Mouse (Mus musculus) neural tube, embryonic 15.5 days (tissue): ENCODE measurements around the gene Islr. TPM values are rescaled to one million over a fixed set of nuclear protein-coding genes. Genes with fewer than 3 reads are reported as not detected.
"Not testable (repeated sequence)": the region's sequence is repeated elsewhere in the genome, so short reads cannot be mapped to it uniquely, and the experiment has no call there.

Source experiments
- ATAC-seq: fragments of 200-750 bp; cut with Nextera tagmentation; 2 replicates; pipeline ENCODE4 v1.8.0; 2017; ENCODE audit warnings: mild to moderate bottlenecking, moderate TSS enrichment, moderate library complexity; ENCODE audit not compliant: low FRiP score
- H3K27ac ChIP-seq: fragments of 300-500 bp; sonication (generic); replicated peaks from 2 replicates; pipeline ENCODE4 v1.5.1; 2015; ENCODE audit warnings: mild to moderate bottlenecking, inconsistent platforms
- H3K27me3 ChIP-seq: fragments of 300-500 bp; sonication (generic); replicated peaks from 2 replicates; pipeline ENCODE4 v1.6.1; 2015; ENCODE audit warnings: inconsistent platforms
- H3K36me3 ChIP-seq: fragments of 300-500 bp; sonication (generic); 2 replicates; pipeline ENCODE4 v1.6.1; 2015; ENCODE audit warnings: inconsistent platforms
- H3K4me1 ChIP-seq: fragments of 300-500 bp; sonication (generic); 2 replicates; pipeline ENCODE4 v1.6.1; 2015; ENCODE audit warnings: inconsistent platforms
- H3K4me2 ChIP-seq: fragments of 300-500 bp; sonication (generic); 2 replicates; pipeline ENCODE4 v1.6.1; 2015; ENCODE audit warnings: inconsistent platforms, mild to moderate bottlenecking, moderate library complexity
- H3K4me3 ChIP-seq: fragments of 300-500 bp; sonication (generic); replicated peaks from 2 replicates; pipeline ENCODE4 v1.5.1; 2015; ENCODE audit warnings: mild to moderate bottlenecking, inconsistent platforms
- H3K9ac ChIP-seq: fragments of 300-500 bp; sonication (generic); replicated peaks from 2 replicates; pipeline ENCODE4 v1.6.1; 2015; ENCODE audit warnings: mild to moderate bottlenecking, inconsistent platforms
- H3K9me3 ChIP-seq: fragments of 300-500 bp; sonication (generic); replicated peaks from 2 replicates; pipeline ENCODE4 v1.6.1; 2016; ENCODE audit warnings: inconsistent platforms
- WGBS: fragments of 180-500 bp; shearing (Covaris S2); methylation state at CpG from one replicate; pipeline ENCODE4 v1.1.7; 2015; ENCODE audit warnings: mixed read lengths; 5-methylcytosine and 5-hydroxymethylcytosine counted together
- polyA plus RNA-seq: library from polyadenylated mRNA; unstranded; fragments of >200 nt; fragmentation: Nextera tagmentation; extraction: Ambion mirVana; gene quantifications from 2 replicates; pipeline ENCODE4 v1.2.1, GENCODE M21; 2015

Islr gene
- 52.3 and 54.2 TPM in 2 replicates for polyA plus RNA-seq

- ATAC-seq: peak; percentile 64; the same call in 1 of the 2 replicates
- Histone ChIP-seq H3K4me1 (peaks cover 51% of the 10 kb centered on the region), H3K27me3 (peaks cover 62% of the 10 kb centered on the region), H3K4me3 (peak within 1 kb of the TSS; percentile 32), H3K27ac (peak within 1 kb of the TSS; percentile 65), H3K36me3 (no peaks in the 10 kb centered on the region), H3K9ac (peak within 1 kb of the TSS; percentile 28; the same call in 1 of the 2 replicates), H3K9me3 (no peaks in the 10 kb centered on the region), H3K4me2 (peak within 1 kb of the TSS; percentile 59)
- WGBS: 1% methylated on average over 42 of the region's 42 CpGs
Observed at GRCm38 (mm10) chr9:58203516-58204447, at the start of gene Islr, which contains the start of gene Islr2. Gene Islr, minus strand, starts transcription at chr9:58204306. Gene Islr2, minus strand, starts transcription at chr9:58204319.

- peak overlapping the region; percentile 94 for H3K4me3 ChIP-seq
- not testable (repeated sequence) for H3K9me3 ChIP-seq, ATAC-seq, H3K27me3 ChIP-seq
- peak overlapping the region; percentile 89 for H3K9ac ChIP-seq
- peak overlapping the region; percentile 86 for H3K4me2 ChIP-seq
- WGBS: 78% methylated on average over 5 of the region's 5 CpGs
- H3K4me1 ChIP-seq: peaks cover 31% of the 10 kb centered on the region
- peaks cover 32% of the 10 kb centered on the region for H3K36me3 ChIP-seq
- peak overlapping the region; percentile 84 for H3K27ac ChIP-seq
Observed at GRCm38 (mm10) chr9:58253805-58254122, 49.7 kb upstream of the Islr start.

GRCm38 (mm10) chr9:58253033-58253804 is 49.1 kb upstream of the Islr start, which contains the start of gene Stoml1:
Gene Stoml1, plus strand, starts transcription at chr9:58253164.
- peaks cover 27% of the 10 kb centered on the region for H3K36me3 ChIP-seq
- peak within 1 kb of the TSS; percentile 86 for H3K4me2 ChIP-seq
- H3K4me1 ChIP-seq: peaks cover 32% of the 10 kb centered on the region
- H3K27me3 ChIP-seq: no peaks in the 10 kb centered on the region
- H3K27ac ChIP-seq: peak within 1 kb of the TSS; percentile 84
- peak within 1 kb of the TSS; percentile 94 for H3K4me3 ChIP-seq
- 1% methylated on average over 31 of the region's 31 CpGs for WGBS
- peak within 1 kb of the TSS; percentile 89 for H3K9ac ChIP-seq
- ATAC-seq: peak; percentile 98
- H3K9me3 ChIP-seq: no peaks in the 10 kb centered on the region

GRCm38 (mm10) chr9:58250730-58251129 is 46.6 kb upstream of the Islr start:
- peaks cover 40% of the 10 kb centered on the region for H3K4me1 ChIP-seq
- not testable (repeated sequence) for H3K9me3 ChIP-seq, H3K4me3 ChIP-seq, H3K27me3 ChIP-seq, H3K9ac ChIP-seq, H3K27ac ChIP-seq, H3K4me2 ChIP-seq, H3K36me3 ChIP-seq, ATAC-seq
- WGBS: 96% methylated on average over 1 of the region's 1 CpGs

GRCm38 (mm10) chr9:58250322-58250721 is 46.2 kb upstream of the Islr start:
- Histone ChIP-seq H3K9ac (no peak overlapping the region; the same call in 1 of the 2 replicates), H3K4me1 (peaks cover 40% of the 10 kb centered on the region), H3K4me3 (no peak overlapping the region), H3K9me3 (no peaks in the 10 kb centered on the region), H3K27ac (peak overlapping the region; percentile 46; the same call in 1 of the 2 replicates), H3K36me3 (0 out of 2 replicates have a peak, but pooled peaks cover under 1% of the 10 kb centered on the region), H3K27me3 (no peaks in the 10 kb centered on the region), H3K4me2 (peak overlapping the region; percentile 58)
- no peak for ATAC-seq
- WGBS: 77% methylated on average over 8 of the region's 8 CpGs

- 1% methylated on average over 16 of the region's 16 CpGs for WGBS
- no peak for ATAC-seq
- H3K9me3 ChIP-seq: no peaks in the 10 kb centered on the region
Observed at GRCm38 (mm10) chr9:58249592-58250192, 45.6 kb upstream of the Islr start, which contains the start of gene Pml. Gene Pml, minus strand, starts transcription at chr9:58249786.

GRCm38 (mm10) chr9:58248746-58249413 is 44.8 kb upstream of the Islr start:
- H3K4me1 ChIP-seq: peaks cover 29% of the 10 kb centered on the region
- H3K27me3 ChIP-seq: no peaks in the 10 kb centered on the region
- ATAC-seq: no peak
- H3K9ac ChIP-seq: no peak overlapping the region
- H3K9me3 ChIP-seq: no peaks in the 10 kb centered on the region
- H3K4me3 ChIP-seq: peak overlapping the region; percentile 38
- no peaks in the 10 kb centered on the region for H3K36me3 ChIP-seq
- H3K4me2 ChIP-seq: peak overlapping the region; percentile 58
- WGBS: 46% methylated on average over 7 of the region's 7 CpGs
- no peak overlapping the region for H3K27ac ChIP-seq

More at GRCm38 (mm10) chr9:58249592-58250192, 45.6 kb upstream of the Islr start, which contains the start of gene Pml:
- no peaks in the 10 kb centered on the region for H3K27me3 ChIP-seq
- H3K27ac ChIP-seq: peak within 1 kb of the TSS; percentile 46; the same call in 1 of the 2 replicates
- H3K4me1 ChIP-seq: peaks cover 37% of the 10 kb centered on the region
- H3K9ac ChIP-seq: peak within 1 kb of the TSS; percentile 44
- peak within 1 kb of the TSS; percentile 38 for H3K4me3 ChIP-seq
- peak within 1 kb of the TSS; percentile 58 for H3K4me2 ChIP-seq
- no peaks in the 10 kb centered on the region for H3K36me3 ChIP-seq

- Histone ChIP-seq H3K9me3 (no peaks in the 10 kb centered on the region), H3K36me3 (no peaks in the 10 kb centered on the region), H3K4me2 (peak overlapping the region; percentile 49), H3K9ac (peak overlapping the region; percentile 36; the same call in 1 of the 2 replicates), H3K27me3 (no peaks in the 10 kb centered on the region), H3K4me1 (peaks cover 38% of the 10 kb centered on the region), H3K27ac (peak overlapping the region; percentile 34; the same call in 1 of the 2 replicates), H3K4me3 (peak overlapping the region; percentile 10; the same call in 1 of the 2 replicates)
- peak; percentile 62; the same call in 1 of the 2 replicates for ATAC-seq
- 13% methylated on average over 25 of the region's 25 CpGs for WGBS
Observed at GRCm38 (mm10) chr9:58247064-58247759, 43.1 kb upstream of the Islr start.

- 45% methylated on average over 4 of the region's 4 CpGs for WGBS
- H3K27ac ChIP-seq: no peak overlapping the region
Observed at GRCm38 (mm10) chr9:58246083-58246591, 42.0 kb upstream of the Islr start.

GRCm38 (mm10) chr9:58243696-58244095 is 39.6 kb upstream of the Islr start:
- 84% methylated on average over 6 of the region's 6 CpGs for WGBS
- no peak for ATAC-seq
- no peaks in the 10 kb centered on the region for H3K36me3 ChIP-seq

More at GRCm38 (mm10) chr9:58246083-58246591, 42.0 kb upstream of the Islr start:
- Histone ChIP-seq H3K36me3 (no peaks in the 10 kb centered on the region), H3K27me3 (no peaks in the 10 kb centered on the region), H3K4me1 (peaks cover 49% of the 10 kb centered on the region), H3K4me3 (no peak overlapping the region), H3K9me3 (no peaks in the 10 kb centered on the region), H3K9ac (no peak overlapping the region), H3K4me2 (no peak overlapping the region)
- no peak for ATAC-seq

More at GRCm38 (mm10) chr9:58243696-58244095, 39.6 kb upstream of the Islr start:
- H3K4me1 ChIP-seq: peaks cover 33% of the 10 kb centered on the region
- no peak overlapping the region for H3K27ac ChIP-seq
- no peak overlapping the region for H3K4me3 ChIP-seq
- no peaks in the 10 kb centered on the region for H3K9me3 ChIP-seq
- H3K9ac ChIP-seq: no peak overlapping the region
- no peaks in the 10 kb centered on the region for H3K27me3 ChIP-seq
- no peak overlapping the region for H3K4me2 ChIP-seq
